Comparison of ENCODE assay signal across 11 mouse cellular contexts in genomic region chr12:77262650-77263049, GRCm38 (mm10). TPM values are rescaled to one million over a fixed set of nuclear protein-coding genes. Genes with fewer than 3 reads are reported as not detected.
DNase-seq lines count a peak whose midpoint lies in the region; ATAC-seq and TF ChIP-seq lines count a peak whose summit lies in the region.
"Had no signal": no experiment of that assay in that cellular context is flagged by ENCODE, and none has a peak within 500 bp of the region (broad histone marks: within the 10 kb centered on the region; RNA-seq: fewer than 3 reads in every experiment).

No protein-coding gene starts in this region.

- TF ChIP-seq EP300 in CH12.LX (IDR thresholded peaks at IDR 0.05; ENCODE audit: low read length), result no peak

- peak; percentile 70 for TF ChIP-seq RAD21 in CH12.LX (IDR thresholded peaks at IDR 0.05; ENCODE audit: low read depth, low read length)

- no peak overlapping the region for H3K4me2 ChIP-seq in CH12.LX (ENCODE audit: insufficient read depth, low read depth, poor library complexity, severe bottlenecking)
- H3K4me2 ChIP-seq: forebrain, embryonic 12.5 days; heart, embryonic 15.5 days had no signal

- H3K4me1 ChIP-seq in CH12.LX (ENCODE audit: control insufficient read depth in 1 of 2, insufficient read depth in 2 of 2), result peaks cover 3 to 36% of the 10 kb centered on the region in 2 experiments; a peak in 3 of 4 replicates
- H3K4me1 ChIP-seq: forebrain, embryonic 12.5 days; heart, embryonic 15.5 days had no signal

- H3K36me3 ChIP-seq in CH12.LX (replicated peaks in 1 of 2; ENCODE audit: control insufficient read depth in 1 of 2, insufficient read depth in 1 of 2, low read length in 1 of 2), result peaks cover 0 to 27% of the 10 kb centered on the region in 2 experiments
- H3K36me3 ChIP-seq: forebrain, embryonic 12.5 days; heart, embryonic 15.5 days had no signal

- no peak overlapping the region for H3K4me3 ChIP-seq in CH12.LX (replicated peaks in 1 of 3; ENCODE audit: low read depth in 2 of 3, low read length in 2 of 3, poor library complexity in 1 of 3)
- H3K4me3 ChIP-seq: forebrain, embryonic 12.5 days; heart, embryonic 15.5 days had no signal

- H3K79me2 ChIP-seq in CH12.LX (replicated peaks; ENCODE audit: control insufficient read depth, extremely low read depth, insufficient read depth, poor library complexity, severe bottlenecking), result peaks cover 25% of the 10 kb centered on the region

- peak; percentile 37 for DNase-seq in kidney, adult 18-20 months
- no peak for DNase-seq in kidney, postnatal 10 days
- DNase-seq in CH12.LX (ENCODE audit: extremely low read depth), result peak; percentile 47
- DNase-seq in naive thymus-derived CD4-positive, alpha-beta T cell, adult 2 months (ENCODE audit: low read depth), result peak; percentile 48
- DNase-seq in ovary, postnatal 14 days (ENCODE audit: low spot score), result no peak
- no peak for DNase-seq in layer of hippocampus, adult 8-10 months (ENCODE audit: low spot score in 2 of 2)
- DNase-seq in gastrocnemius, postnatal 36 days, result no peak
- DNase-seq: layer of hippocampus, postnatal 36 days had no signal

- H3K9me3 ChIP-seq in CH12.LX (replicated peaks; ENCODE audit: low read length), result no peaks in the 10 kb centered on the region
- H3K9me3 ChIP-seq: forebrain, embryonic 12.5 days; heart, embryonic 15.5 days had no signal

- no peak for TF ChIP-seq POLR2A in CH12.LX (IDR thresholded peaks at IDR 0.05; ENCODE audit: low read depth, low read length)

- intact Hi-C loops in gastrocnemius, postnatal 36 days (cut with DNase I), result no loop called here

- peak; percentile 72; the same call in 1 of the 2 replicates for ATAC-seq in common myeloid progenitor, adult 5-6 weeks (replicated peaks; ENCODE audit: low read depth, poor library complexity, severe bottlenecking)

- H3K27me3 ChIP-seq in CH12.LX (replicated peaks), result no peaks in the 10 kb centered on the region
- H3K27me3 ChIP-seq: forebrain, embryonic 12.5 days; heart, embryonic 15.5 days had no signal

- no peak overlapping the region for H3K27ac ChIP-seq in CH12.LX (ENCODE audit: insufficient read depth, low read depth)
- H3K27ac ChIP-seq: forebrain, embryonic 12.5 days; heart, embryonic 15.5 days had no signal

- TF ChIP-seq CTCF in CH12.LX (conservative IDR thresholded peaks at IDR 0.05 in 1 of 2, IDR thresholded peaks at IDR 0.05 in 1 of 2; ENCODE audit: low read depth in 2 of 2, low read length in 2 of 2), result peak in 1 of 2 experiments; percentile 67; a peak in 2 of 4 replicates

- H3K9ac ChIP-seq in CH12.LX (ENCODE audit: insufficient read depth, low read depth), result no peak overlapping the region
- H3K9ac ChIP-seq: forebrain, embryonic 12.5 days; heart, embryonic 15.5 days had no signal

- in situ Hi-C loops in CH12.LX (cut with MboI; ENCODE audit: low pct_ligation_motif_present, low pct_unique_long_range_greater_than_20kb, low sequenced_read_pairs), result loop anchor here (25.0 kb wide), 1 partner anchor 275 kb away; no protein-coding TSS in a partner anchor

- dilution Hi-C loops in CH12.LX (cut with MboI; ENCODE audit: extremely low pct_ligation_motif_present, extremely low pct_unique_long_range_greater_than_20kb, low sequenced_read_pairs), result no loop called here

TF ChIP-seq in CH12.LX, 34 proteins besides CTCF, POLR2A, EP300 and RAD21:
- peak; percentile 67 for TF ChIP-seq SMC3 (IDR thresholded peaks at IDR 0.05; ENCODE audit: low read depth, low read length)
- TF ChIP-seq ZNF384 (IDR thresholded peaks at IDR 0.05; ENCODE audit: low read depth, low read length), result no peak
- TF ChIP-seq CHD2 (IDR thresholded peaks at IDR 0.05; ENCODE audit: low read length), result no peak

RNA-seq across cellular contexts. Expression of gene Fut8, which starts 24.7 kb away (rescaled TPM):
- total RNA-seq in CH12.LX (2012; rRNA removed) (40.2 and 60.6 TPM in 2 replicates), CH12.LX (2014; rRNA removed) (124 TPM in 2 replicates)
- polyA plus RNA-seq in CH12.LX (2012; ENCODE audit: insufficient read length, low read depth), result 75.4 and 86.0 TPM in 2 replicates
- 188 and 193 TPM in 2 replicates for total RNA-seq in common myeloid progenitor, adult 5-6 weeks (2017)
- total RNA-seq in layer of hippocampus, adult 8-10 months (2022), result 10 to 100 TPM; 63.6 to 85.5 (median 73.3) TPM
- 10 to 100 TPM; 13.1 to 13.4 TPM for total RNA-seq in gastrocnemius, postnatal 36 days (2021)

Comparison
In these comparisons a context has a peak if more than half of its experiments do, and no peak if none do; other contexts are left out.
1. DNase-seq: peak in kidney, adult 18-20 months (single experiment), CH12.LX (single experiment) and naive thymus-derived CD4-positive, alpha-beta T cell, adult 2 months (single experiment); none in kidney, postnatal 10 days (single experiment), ovary, postnatal 14 days (single experiment), layer of hippocampus, adult 8-10 months (0 of 2) and gastrocnemius, postnatal 36 days (0 of 2).